Mouse (Mus musculus): ENCODE data around the gene Bag6.
A peak's percentile ranks its signal among the peaks of the same experiment; 100 is the strongest.

Bag6 gene

DNA sequence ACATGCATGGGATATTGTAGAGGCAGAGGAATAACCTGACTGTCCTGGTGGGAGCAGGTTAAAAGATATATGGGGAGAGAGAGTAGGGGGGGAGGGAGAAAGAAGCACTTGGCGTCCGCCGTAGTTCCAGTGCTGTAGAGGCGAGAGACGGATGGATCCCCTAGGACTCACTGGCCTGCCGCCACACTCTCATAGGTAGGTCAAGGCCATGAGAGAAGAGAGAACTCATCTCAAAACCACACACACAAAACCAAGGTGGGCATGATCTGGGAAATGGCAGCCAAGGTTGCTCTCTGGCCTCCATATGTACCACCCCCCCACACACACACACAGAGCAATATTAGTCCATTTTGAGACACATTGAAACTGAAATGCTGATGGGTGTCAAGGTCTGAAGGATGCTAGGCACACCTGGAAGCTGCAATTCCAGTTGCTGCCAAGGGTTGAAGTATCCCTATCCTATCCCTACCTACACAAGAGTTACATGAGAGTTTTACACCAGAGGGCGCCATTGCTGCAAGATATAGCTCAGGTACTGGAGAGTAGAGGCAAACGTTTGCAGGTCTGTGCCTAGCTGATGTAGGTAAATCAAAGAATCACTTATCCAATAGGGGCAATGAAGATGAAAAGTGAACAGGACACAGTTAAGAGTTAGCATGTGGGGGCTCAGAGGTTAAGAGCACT is 31.5 kb downstream of the Bag6 start:
- DNase-seq (ENCODE audit: low spot score in 2 of 2) = peak; percentile 71 to 83

DNA sequence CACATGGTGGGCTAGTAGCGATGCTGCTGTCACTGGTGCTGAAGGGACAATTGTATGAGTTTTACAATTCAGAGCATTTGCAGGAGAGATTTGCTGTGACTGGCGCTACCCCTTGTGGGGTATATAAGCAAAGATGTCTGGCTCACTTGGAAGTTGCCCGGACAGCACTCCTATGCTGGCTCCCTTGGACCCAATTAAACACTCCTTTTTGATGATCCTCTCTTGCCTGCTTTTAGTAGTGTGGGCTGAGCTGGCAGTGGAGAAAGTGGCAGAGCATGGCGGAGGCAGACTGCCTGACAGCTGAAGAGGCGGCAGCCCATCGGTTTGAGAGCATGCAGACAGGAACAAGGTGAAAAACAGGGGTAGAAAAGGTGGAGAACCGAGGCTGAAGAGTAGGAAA is 32.8 kb downstream of the Bag6 start:
- no peak for DNase-seq (ENCODE audit: low spot score in 2 of 2)

DNA sequence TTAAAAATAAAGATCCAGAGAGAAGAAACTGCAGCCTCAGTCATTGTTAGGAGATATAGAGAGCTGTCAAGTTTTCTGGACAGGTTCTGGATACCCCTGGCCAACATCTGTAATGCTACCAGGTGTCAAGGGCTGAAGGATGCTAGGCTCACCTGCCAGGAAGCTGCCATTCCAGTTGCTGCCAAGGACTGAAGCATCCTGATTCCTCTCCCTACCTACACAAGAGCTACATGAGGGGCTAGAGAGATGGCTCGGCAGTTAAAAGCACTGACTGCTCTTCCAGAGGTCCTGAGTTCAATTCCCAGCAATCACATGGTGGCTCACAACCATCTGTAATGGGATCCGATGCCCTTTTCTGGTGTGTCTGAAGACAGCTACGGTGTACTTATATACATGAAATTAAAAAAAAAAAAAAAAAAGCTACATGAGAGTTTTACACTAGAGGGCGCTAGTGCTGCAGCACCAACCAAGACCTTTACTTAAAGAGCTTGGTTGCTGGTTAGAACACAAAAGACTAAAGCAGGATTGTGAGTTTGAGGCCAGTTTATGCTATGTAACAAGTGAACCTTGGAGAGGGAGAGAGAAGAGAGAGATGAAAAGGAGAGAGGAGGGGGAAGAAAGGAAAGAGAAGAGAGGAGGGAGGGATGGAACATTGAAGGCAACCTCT is 33.7 kb downstream of the Bag6 start:
- DNase-seq (ENCODE audit: low spot score in 2 of 2) = no peak

DNA sequence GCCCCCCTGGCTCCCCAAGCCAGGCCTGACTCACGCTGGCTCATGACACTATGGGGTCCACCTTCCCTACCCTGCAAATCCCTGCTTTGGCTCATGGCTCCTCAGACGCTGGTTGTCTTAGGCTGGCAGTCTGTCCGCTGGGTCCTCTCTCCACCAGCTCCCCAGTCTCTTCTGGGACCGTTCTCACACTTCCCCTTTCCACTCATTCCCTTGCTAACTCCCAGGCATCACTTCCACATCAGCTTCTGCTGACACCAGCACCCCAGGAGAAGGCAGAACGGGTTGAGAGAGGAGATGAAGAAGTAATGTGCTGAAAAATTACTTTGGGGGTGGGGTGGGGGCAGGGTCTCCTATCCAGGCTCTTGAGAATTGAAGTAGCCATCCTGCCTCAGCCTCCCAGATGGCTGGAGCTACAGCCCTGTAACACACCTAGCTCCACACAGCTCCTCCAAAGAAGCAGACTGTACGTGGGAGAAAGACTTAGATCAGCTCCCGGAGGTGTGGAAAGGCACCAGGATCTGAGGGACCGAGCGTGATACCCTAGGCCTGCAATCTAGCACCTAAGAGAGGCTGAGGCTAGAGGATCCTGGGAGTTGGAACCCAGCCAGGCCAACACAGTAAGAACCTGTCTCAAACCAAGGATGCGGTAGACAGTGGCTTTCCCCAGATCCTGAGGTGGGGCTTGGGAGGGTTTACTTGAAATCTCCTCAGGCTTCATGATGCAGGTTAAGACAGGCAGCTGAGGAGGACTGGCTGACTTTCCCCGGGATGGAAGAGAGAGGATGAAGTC is 37.7 kb downstream of the Bag6 start:
- DNase-seq (ENCODE audit: low spot score in 2 of 2) = no peak

DNA sequence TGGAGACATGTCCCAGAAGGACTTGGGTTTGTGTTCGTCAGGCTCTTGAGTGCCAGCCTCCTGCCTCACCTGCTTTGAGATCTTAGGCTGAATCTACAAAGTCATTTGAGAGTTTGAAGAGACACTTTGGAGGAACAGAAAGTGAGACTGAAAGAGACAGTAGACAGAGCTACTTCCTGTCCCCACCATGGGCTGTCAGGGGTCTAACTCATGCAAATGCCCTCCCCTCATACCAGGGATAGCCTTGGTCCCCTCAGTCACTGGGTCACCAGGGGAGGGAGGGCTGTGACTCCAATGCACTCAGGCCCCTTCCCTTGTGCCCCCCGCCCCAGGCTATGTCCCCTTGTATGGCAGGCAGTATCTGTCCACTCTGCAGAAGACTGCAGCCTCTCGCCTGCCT is 38.4 kb downstream of the Bag6 start:
- DNase-seq (ENCODE audit: low spot score in 2 of 2) = peak in 1 of 2 experiments; percentile 34

DNA sequence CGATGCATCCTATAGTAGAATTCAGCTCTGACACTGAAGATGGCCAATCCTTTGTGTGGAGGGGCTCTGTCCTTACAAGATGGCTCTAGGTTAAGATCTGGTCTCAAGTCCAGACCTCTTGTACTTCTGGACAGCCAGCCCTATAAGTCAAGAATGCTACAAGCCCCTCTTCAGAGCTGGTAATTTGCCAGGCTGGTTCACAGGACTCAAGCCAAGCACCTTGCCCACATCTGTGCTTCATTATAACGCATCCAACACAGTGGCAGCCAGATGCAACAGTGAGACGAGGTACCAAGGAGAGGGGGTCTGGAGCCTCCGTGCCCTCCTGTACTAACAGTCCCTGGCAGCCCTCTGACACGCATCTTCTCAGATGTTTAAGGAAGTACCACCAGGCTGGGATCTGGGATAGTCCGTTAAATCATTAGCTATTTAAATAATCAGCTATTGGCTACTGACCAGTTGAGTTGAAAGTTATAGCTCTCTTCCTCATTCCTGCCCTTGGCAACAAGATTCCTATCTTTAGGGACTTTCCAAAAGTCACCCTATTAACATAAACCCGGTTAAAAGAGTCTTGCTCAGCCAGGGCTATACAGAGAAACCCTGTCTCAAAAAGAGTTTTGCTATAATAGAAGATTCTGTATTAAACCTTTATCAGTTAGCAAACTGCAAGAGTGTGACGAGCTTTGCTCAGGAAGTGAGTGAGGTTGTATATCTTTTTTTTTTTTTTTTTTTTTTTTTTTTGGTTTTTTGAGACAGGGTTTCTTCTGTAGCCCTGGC is 39.4 kb downstream of the Bag6 start:
- DNase-seq (ENCODE audit: low spot score in 2 of 2) = no peak

DNA sequence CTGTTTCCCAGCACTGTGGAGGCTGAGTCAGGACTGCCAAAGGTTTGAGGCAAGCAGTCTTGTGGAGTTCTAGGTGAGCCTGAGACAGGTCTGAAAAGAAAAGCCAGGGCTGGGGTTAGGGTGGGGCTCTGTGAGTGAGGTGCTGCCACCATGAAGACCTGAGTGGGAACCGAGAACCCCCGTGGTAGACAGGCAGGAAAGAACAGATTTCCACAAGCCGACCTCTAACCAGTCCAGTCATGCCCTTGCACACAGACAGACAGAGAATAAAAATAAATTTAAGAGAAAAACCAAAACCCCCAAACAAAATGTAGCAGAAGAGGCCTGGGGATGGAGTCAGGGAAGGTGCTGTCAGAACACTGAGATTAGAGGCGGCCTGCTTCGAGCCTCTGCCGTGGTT is 40.4 kb downstream of the Bag6 start:
- no peak for DNase-seq (ENCODE audit: low spot score in 2 of 2)

DNA sequence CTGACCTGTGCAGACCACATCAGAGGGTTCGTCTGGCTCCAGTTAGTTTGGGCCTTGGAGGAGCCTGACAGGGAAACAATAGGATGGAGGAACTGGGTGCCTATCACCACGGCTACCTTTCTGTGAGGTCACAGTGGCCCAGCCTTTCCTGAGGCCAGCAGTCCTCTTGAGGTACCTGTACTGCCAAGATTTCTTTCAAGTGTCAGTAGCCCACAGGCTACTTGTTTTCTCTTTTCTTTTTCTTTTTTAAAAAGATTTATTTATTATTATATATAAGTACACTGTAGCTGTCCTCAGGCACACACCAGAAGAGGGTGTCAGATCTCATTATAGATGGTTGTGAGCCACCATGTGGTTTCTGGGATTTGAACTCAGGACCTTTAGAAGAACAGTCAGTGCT is 41.0 kb downstream of the Bag6 start, which contains the start of gene Aif1:
Aif1 (minus strand) TSS at position 101 of the 400 bp plus-strand sequence.
- DNase-seq (ENCODE audit: low spot score in 2 of 2) = no peak

DNA sequence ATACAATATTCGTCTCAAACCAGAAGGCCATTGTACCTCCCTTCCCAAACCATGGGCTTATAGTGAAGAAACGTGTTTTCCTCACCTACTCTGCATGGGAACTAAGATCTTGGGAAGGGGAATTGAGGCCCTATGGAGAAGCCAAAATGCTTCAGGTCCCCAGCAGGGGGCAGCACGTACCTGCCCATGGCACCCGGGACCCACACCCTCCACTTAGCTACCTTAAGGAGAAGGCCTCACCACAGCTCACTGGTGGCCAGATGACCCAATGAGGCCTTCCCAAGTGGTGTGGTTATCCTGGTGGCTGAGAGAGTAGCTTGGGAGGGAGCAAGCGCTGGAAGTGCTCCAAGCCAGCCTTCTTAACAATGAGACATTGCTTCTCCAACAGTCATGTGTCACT is 43.5 kb downstream of the Bag6 start:
- peak; percentile 75 to 90 for DNase-seq (ENCODE audit: low spot score in 2 of 2)

DNA sequence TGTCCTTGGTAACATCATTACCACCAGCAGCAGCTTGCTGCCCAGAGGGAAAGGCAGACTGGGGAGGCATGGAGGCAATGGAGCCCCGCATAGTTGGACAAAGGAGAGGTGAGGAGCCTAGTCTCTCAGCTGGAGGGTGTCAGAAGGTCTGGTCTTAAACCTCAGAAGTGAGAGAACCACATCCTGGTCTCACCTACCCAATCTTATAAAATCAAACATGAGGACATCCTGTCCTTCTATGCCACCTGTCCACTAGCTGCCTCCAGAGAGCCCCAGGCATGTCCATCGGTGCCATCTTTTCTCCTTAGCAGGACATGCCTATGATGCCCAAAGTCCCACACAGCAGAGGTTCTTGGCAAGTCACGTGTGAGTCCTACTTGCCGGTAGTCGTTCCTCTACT is 45.1 kb downstream of the Bag6 start:
- no peak for DNase-seq (ENCODE audit: low spot score in 2 of 2)

DNA sequence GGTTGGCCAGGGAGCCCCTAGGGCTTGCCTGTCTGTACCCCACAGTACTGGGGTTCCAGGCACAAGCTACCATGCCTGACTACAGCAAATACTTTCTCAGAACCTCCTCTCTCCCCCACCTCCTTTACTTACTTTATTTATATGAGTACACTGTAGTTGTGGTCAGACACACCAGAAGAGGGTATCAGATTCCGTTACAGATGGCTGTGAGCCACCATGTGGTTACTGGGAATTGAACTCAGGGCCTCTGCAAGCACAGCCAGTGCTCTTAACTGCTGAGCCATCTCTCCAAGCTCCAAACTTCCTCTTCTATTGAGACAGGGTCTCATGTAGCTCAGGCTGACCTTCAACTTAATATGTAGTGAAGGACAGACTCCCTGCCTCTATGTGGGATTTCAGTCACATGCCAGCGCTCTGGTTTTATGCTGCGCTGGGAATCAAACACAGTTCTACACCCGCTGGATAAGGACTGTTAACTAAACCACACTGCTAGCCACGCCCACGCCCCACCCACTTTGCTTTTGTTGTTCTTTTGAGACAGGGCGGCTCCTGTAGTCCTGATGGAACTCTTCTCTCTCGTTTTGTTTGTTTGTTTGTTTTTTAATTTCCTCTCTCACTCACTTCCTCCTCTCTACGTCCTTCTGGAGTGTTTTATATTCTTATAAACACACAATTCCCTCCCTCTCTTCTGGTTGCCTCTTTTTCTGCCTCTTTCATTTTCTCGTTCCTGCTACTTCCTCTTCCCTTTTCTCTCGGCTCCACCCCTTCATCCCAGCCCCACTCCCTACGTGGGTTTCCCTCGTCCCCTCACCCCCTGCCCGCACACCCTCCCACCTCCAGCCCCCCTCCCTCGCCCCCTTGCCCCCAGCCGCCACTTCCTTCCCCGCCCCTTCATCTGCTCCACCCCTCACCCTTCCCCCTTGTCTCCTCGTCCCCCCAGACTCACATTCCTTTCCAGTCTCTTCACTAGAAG is 50.9 kb downstream of the Bag6 start:
- DNase-seq (ENCODE audit: low spot score in 2 of 2) = peak; percentile 81 to 87

DNA sequence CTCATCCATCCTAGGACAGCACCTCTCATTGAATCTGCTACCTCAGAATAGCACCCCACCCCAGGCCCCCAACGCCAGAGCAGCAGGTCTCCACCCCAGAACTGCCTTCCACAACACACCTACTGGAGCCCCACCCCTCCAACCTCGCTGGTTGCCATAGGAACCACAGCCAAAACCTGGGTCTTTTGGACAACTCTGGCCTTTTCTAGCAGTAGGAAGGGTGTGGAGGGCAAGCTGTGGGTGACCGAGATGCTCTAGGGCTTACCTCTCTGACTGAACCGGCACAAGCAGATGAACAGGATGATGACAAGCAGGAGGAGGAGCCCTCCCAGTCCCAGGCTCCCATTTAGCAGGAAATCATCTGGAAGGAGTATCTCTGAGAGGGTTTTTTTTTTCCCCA is 51.7 kb downstream of the Bag6 start:
- DNase-seq (ENCODE audit: low spot score in 2 of 2) = peak; percentile 64 to 75

DNA sequence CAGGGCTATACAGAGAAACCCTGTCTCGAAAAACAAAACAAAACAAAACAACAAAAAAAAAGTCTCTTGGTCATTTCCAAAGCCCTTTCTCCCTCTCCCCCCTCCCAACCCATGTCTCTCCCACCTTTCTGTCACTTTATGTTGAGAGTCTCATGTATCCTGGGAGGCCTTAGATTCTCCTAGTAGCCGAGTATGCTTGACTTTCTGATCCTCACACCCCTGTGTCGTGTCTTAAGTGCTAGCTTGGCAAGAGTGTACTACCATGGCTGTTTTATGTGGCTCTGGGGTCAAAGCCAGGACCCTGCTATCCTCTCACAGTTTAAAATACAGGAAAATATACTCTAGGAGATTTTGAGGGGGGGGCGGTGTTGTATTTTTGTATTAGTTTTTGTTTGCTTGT is 52.4 kb downstream of the Bag6 start:
- no peak for DNase-seq (ENCODE audit: low spot score in 2 of 2)

DNA sequence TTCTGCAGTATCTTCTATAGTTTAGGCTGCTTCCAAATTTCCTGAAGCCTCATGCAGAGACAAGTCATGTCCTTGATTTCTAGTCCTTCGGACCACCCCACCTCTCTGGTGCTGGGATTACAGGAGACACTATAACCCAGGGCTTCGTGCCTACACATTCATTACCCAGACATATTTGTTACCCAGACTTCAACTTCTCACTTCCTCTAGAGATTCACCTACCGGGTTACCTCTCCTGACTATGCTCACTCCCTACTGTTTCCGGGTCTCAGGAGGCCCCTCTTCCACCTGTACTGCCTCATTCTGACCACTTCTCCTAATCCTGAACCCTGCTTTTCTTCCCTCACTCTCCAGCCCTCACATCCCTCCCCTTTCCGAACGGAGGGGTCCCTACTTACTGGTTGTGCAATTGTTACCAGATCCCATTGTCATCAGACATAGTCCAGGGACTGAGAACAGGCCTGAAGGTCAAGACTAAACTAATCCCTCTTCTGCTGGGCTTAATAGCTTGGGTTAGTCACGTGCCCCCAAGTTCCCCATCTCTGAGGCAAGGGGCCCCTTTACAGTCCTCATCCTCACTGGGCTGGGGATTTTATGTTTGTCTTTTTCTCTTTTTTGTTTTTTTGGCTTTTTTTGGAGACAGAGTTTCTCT is 53.1 kb downstream of the Bag6 start, which contains the start of gene Lst1:
Lst1 (minus strand) TSS at position 481 of the 652 bp plus-strand sequence.
- DNase-seq (ENCODE audit: low spot score in 2 of 2) = no peak

DNA sequence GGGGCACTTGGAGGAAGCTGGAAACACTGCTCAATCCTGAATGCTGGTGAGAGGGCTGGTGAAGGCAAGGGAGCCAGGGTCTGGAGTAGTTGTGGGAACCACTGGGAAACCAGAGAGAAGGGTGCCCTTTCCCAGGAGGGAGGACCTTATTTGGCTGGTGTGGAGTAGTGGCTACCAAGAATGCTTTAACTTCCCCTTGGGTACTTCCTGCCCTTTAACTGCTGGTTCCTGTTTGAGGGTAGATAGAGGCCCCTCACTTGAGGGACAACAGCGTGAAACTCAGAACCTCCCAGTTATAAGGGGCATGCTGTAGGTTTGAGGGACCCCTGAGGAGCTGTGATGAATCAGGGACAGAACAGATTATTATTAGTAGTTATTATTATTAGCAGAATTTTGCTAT is 54.2 kb downstream of the Bag6 start:
- DNase-seq (ENCODE audit: low spot score in 2 of 2) = peak in 1 of 2 experiments; percentile 69

DNA sequence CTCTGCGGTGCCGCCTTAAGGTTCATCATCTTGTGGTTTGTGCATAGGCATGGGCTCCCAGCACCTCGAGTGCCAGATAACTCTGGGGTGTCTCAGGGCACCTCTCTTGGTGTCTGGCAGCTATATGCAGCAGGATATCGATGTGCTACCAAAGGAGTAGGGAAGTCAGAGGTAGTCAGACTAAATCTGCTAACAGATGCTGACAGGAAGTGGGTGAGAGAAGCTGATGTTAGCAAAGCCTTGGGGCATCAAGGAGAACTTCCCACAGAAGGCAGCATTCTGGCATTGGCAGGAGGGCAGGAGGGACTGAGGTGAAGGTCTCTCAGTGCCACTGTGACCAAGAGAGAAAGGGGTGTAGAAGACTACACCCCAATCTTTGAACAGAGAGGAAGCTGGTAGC is 55.1 kb downstream of the Bag6 start:
- DNase-seq (ENCODE audit: low spot score in 2 of 2) = peak in 1 of 2 experiments; percentile 75

DNA sequence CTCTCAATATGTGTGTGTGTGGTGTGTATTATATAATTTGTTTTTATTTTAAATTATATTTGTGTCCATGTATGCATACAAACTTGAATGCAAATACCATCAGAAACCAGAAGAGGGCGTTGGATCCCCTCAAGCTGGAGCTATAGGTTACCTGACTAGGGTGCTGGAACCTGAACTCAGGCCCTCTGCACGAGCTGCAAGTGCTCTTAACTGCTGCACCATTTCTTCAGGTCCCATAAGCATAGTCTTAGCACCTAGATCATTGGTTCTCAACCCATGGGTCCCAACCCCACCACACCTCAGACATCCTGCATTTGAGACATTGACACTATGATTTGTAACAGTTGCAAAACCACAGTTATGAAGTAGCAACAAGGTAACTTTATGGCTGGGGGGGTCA is 56.7 kb downstream of the Bag6 start:
- DNase-seq (ENCODE audit: low spot score in 2 of 2) = no peak

DNA sequence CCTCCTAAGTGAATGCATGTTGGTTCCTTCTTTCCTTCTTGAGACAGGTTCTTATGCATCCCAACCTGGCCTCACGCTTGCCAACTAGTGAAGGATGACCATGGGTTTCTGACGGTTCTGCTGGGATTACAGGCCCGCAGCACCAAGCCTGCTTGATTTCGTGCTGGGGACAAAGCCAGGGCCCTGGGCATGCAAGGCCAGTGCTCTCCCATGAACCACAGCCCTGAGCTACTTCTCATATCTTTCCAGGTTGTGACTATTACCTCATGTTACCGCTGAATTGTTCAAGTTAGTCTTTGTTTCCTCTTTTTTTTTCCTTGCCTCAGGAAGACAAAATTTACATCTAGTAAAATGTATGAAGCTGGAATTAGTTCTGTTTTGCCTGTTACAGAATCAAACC is 57.9 kb downstream of the Bag6 start:
- DNase-seq (ENCODE audit: low spot score in 2 of 2) = no peak

DNA sequence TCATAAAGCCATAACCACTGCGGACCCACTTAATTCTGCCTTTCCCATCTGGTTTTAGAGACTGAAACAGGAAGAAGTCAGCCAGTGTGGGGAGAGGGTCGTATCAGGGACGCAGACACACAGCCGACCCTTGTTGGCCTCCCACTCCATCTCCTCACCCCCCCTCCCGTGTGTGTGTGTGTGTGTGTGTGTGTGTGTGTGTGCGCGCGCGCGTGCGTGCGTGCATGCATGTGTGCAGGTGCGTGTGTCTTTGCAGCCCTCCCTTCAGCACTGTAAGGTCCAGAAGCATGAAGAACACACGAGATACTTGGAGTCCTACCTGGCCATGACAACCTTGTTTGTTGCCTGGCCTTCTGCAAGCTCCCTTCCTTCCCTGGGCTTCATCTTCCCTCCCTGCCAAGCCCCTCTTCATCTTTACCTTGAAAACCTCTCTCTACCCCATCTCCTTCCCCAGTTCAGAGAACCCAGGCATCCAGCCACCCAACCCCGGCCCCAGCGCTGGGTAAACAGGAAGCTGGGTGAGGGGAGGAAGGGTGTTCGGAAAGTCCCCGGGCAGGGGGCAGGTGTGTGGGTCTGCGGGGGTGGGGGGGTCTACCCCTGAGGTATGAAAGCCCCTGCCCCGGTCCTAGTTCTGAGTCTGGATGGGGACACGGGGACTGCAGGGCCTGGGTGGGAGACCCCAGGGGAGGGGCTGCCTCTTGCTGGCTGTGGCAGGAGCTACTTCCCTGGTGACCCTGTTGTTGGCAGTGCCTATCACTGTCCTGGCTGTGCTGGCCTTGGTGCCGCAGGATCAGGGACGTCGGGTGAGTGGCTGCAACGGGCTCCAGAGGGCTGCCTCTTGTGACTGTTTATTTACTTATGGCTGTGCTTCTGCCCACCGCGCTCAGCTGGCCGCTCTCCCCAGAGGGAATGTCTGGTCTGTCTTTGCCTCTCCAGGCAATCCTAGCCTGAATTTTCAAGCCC is 59.2 kb downstream of the Bag6 start, which contains the start of gene Ltb:
Ltb (plus strand) TSS at position 559 of the 963 bp plus-strand sequence.
- DNase-seq (ENCODE audit: low spot score in 2 of 2) = peak; percentile 70 to 86
